Mouse (Mus musculus): ENCODE measurements at regions not wholly inside any gene's neighbourhood (a gene's known extent, or its start where the extent isn't known, plus 50 kb on each side); places are given as distances from the start of the nearest gene placed in this dataset.

GRCm38 (mm10) chr11:84701319-84702175 is 117.8 kb downstream of the Mrm1 start:
- no peak for DNase-seq

- no peak for DNase-seq
These were observed 121.8 kb downstream of the Mrm1 start for GRCm38 (mm10) chr11:84697521-84697920.

- no peak for DNase-seq
These were observed 126.7 kb downstream of the Mrm1 start for GRCm38 (mm10) chr11:84692638-84693037.

GRCm38 (mm10) chr11:84691410-84692148 is 127.7 kb downstream of the Mrm1 start:
- no peak for DNase-seq

- no peak for DNase-seq
These were observed 132.8 kb downstream of the Mrm1 start for GRCm38 (mm10) chr11:84686473-84686872.

- no peak for DNase-seq
These were observed 135.0 kb downstream of the Mrm1 start for GRCm38 (mm10) chr11:84684325-84684724.

- DNase-seq: no peak
These were observed 136.4 kb downstream of the Mrm1 start for GRCm38 (mm10) chr11:84682931-84683330.

GRCm38 (mm10) chr11:84676377-84677078 is 142.8 kb downstream of the Mrm1 start:
- DNase-seq: no peak

GRCm38 (mm10) chr11:84672841-84673473 is 146.4 kb downstream of the Mrm1 start:
- no peak for DNase-seq

- no peak for DNase-seq
These were observed 146.2 kb upstream of the Lhx1 start for GRCm38 (mm10) chr11:84671585-84671984.

GRCm38 (mm10) chr11:84667711-84668110 is 142.4 kb upstream of the Lhx1 start:
- no peak for DNase-seq

- DNase-seq: no peak
These were observed 138.9 kb upstream of the Lhx1 start for GRCm38 (mm10) chr11:84664258-84664657.

- DNase-seq: no peak
These were observed 136.6 kb upstream of the Lhx1 start for GRCm38 (mm10) chr11:84661981-84662380.

GRCm38 (mm10) chr11:84660877-84661276 is 135.5 kb upstream of the Lhx1 start:
- no peak for DNase-seq

GRCm38 (mm10) chr11:84659370-84659937 is 134.1 kb upstream of the Lhx1 start:
- no peak for DNase-seq

- DNase-seq: no peak
These were observed 128.1 kb upstream of the Lhx1 start for GRCm38 (mm10) chr11:84653481-84653880.

GRCm38 (mm10) chr11:84648899-84649298 is 123.6 kb upstream of the Lhx1 start:
- no peak for DNase-seq

- no peak for DNase-seq
These were observed 121.8 kb upstream of the Lhx1 start for GRCm38 (mm10) chr11:84647104-84647503.

- peak in 1 of 2 experiments; percentile 18 for DNase-seq
These were observed 117.7 kb upstream of the Lhx1 start for GRCm38 (mm10) chr11:84643107-84643372.

GRCm38 (mm10) chr11:84642300-84643106 is 117.2 kb upstream of the Lhx1 start:
- peak; percentile 59 to 70 for DNase-seq

- peak in 1 of 2 experiments; percentile 11 for DNase-seq
These were observed 116.3 kb upstream of the Lhx1 start for GRCm38 (mm10) chr11:84641601-84642000.

- no peak for DNase-seq
These were observed 113.0 kb upstream of the Lhx1 start for GRCm38 (mm10) chr11:84638353-84638752.

All from cerebellum, postnatal 36 days (tissue).